Mouse (Mus musculus) regulatory T cell (primary cell): ENCODE measurements around the gene Etv6.

ENCODE experiments used
- in situ Hi-C: fragments of 300-600 bp; cut with MboI, MseI; formaldehyde crosslinking; loops from one replicate; pipeline ENCODE4 v1.15.1; 2025; ENCODE audit warnings: high pct_unique_total_duplicates

Etv6 gene

GRCm38 (mm10) chr6:134110206-134110605 is 74.7 kb downstream of the Etv6 start:
- in situ Hi-C loops = no loop called here

GRCm38 (mm10) chr6:134111599-134111998 is 76.1 kb downstream of the Etv6 start:
- in situ Hi-C loops = no loop called here

DNA sequence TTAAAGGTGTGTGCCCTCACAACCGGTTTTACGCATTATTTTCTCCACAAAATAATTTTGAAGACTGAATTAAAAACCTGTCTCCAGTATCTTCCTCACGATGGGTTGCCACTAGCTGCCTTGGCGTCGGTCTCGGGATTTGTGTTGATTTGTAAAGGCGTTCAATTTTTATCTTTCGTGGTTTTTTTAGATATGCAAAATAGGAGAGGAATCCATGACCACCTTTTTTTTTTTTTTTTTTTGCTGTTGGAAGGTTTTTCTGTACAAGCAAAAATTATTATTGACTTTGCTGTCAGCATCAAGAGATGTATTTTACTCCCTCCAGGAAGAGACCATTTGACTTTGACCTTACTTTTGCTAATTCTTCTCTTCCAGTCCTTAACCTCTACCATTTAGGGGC is 77.3 kb downstream of the Etv6 start:
- in situ Hi-C loops = no loop called here

DNA sequence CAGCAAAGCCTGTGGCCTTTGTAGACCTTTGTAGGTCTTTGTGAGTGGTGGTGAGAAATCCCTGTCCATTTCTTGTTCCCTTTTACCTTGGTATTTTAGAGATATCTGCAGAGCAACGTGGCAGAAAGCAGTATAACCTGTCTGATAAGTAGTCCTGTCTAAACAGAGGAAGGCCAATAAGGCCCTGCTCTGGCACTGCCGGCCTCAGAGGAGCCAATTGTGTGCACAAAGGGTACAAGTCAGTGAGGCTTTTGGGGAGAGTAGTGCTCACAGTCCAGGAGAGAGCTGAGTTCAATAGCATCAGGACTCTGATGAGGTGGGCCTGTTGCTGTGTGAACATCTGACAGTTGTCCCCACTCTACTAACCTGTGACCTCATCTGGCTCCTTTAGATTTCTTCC is 77.7 kb downstream of the Etv6 start:
- in situ Hi-C loops = no loop called here

GRCm38 (mm10) chr6:134115219-134115968 is 79.9 kb downstream of the Etv6 start:
- in situ Hi-C loops = no loop called here

DNA sequence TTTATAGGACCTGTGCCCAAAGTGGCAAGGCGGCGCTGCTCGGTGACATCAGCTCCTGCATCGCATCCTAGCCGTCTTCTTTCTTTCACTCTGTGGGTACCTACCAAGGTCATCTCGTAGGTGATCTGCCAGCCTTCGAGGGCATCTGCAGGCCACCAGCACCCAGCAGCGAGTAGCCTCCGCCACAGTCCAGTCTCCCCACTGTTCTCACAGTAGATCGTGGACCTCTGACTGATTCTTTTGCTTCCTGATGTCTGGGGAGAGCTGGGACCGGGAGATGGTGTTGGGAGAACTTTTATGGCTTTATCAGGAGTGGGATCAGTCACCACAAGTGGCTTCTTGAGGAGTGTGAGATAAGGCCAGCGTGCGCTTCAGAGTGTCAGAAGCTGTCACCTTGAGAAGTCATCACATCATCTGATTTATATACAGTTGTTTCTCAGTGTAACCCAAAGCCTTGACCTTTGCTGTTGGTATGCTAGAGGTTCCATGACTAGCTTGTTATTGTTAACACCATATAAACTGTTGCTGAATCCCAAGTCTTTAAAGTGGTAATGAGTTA is 82.0 kb downstream of the Etv6 start:
- in situ Hi-C loops = no loop called here

DNA sequence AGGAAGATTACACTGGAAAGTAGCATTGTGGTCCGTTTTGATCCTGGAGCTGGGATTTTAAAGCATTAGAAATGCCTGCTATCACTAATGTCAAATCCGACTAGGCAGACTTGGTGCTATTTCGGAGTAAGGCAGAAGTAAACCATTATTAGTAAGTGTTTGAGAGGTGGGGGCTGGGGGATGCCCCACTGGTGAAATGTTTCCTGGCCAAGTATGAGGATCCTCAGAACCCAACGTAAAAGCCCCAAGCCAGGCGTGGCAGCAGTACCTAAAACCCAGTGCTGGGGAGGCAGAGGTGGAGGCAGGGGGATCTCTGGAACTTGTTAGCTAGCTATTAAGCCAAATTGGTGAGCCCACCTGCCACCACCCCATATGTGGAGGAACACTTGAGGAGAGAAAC is 83.0 kb downstream of the Etv6 start:
- in situ Hi-C loops = no loop called here

- in situ Hi-C loops = no loop called here
Observed at GRCm38 (mm10) chr6:134119136-134119535, 83.6 kb downstream of the Etv6 start.

GRCm38 (mm10) chr6:134120227-134120626 is 84.7 kb downstream of the Etv6 start:
- in situ Hi-C loops = loop anchor here (5.0 kb wide), 1 partner anchor 63 kb away; no protein-coding TSS in a partner anchor

DNA sequence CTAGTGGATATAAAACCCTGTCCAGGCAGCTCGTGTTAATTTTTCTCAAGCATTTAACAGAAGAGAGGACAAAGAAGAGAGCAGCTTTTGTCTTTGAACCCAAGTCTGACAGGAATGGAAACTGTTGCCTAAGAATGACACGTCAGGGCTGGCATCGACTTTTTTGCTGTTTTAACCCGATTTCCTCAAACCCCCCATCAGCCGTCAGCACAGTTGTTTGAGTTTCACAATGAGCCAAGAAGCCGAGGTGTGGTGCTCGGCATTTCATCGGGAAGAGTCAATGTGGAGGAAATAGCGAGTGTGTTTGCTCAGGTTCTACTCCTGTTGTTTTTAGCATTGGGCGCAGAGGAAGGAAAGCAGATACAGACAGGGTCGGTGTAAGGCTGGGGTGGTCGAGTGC is 85.2 kb downstream of the Etv6 start:
- in situ Hi-C loops = loop anchor here (5.0 kb wide), 1 partner anchor 63 kb away; no protein-coding TSS in a partner anchor

DNA sequence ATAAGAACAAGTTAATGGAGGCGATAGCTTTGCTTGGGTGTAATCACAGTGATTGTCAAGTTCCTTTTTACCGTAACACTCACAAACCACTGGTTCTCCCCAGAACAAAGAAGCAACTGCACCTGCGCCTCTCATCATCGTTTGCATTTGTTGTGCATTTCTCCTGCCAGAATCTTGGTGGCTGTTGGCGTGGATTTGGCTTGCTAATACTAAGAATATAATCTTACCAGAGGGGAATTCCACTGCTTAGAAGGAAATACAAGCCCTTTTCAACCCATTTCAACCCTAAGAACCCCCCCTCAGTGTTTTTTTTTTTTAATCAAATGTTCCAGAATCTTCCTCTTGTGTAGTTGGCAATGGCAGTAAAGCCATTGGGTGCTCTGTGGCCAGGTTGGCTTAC is 87.4 kb downstream of the Etv6 start:
- in situ Hi-C loops = loop anchor here (5.0 kb wide), 1 partner anchor 66 kb away; no protein-coding TSS in a partner anchor

DNA sequence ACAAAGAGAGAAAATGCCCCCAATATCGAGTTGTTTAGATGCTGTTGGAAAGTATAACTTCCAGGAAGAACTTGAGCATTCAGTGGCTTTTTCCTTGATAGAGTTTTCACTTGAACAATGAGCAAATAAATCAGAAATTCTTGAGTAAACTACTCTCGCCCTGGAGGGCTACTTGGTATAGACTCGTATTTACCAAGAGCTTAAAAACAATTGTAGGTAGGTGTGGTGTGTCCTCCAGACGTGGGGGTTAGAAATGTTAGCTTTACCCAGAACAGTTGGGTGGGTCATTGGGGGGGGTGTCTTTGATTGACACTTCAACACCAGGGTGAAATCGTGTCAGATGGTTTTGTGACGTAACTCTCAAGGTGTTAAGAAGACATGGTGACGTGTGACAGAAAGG is 88.0 kb downstream of the Etv6 start:
- in situ Hi-C loops = loop anchor here (5.0 kb wide), 1 partner anchor 66 kb away; no protein-coding TSS in a partner anchor

GRCm38 (mm10) chr6:134124256-134124655 is 88.8 kb downstream of the Etv6 start:
- in situ Hi-C loops = loop anchor here (5.0 kb wide), 1 partner anchor 67 kb away; no protein-coding TSS in a partner anchor

GRCm38 (mm10) chr6:134127996-134128395 is 92.5 kb downstream of the Etv6 start:
- in situ Hi-C loops = no loop called here

GRCm38 (mm10) chr6:134128594-134128993 is 93.1 kb downstream of the Etv6 start:
- in situ Hi-C loops = no loop called here

- in situ Hi-C loops = no loop called here
Observed at GRCm38 (mm10) chr6:134129848-134130247, 94.3 kb downstream of the Etv6 start.

DNA sequence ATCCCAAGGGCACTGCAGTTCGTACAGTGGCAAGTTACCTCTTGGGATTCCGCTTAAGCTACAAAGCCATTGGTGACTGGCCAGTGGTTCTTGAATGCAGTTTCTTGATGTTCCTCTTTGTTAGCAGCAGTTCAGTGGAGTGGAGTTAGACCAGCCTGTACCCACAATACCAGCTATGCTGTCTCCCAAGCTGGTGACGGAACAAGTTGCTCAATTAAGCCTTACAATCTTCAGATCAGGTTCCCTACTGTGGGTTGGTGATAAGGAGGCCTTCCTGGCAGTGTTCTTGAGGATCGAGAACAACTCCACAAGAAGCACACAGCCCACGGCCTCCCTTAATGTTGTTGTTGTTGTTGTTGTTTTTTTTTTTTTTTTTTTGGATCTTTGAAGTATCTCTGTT is 95.3 kb downstream of the Etv6 start:
- in situ Hi-C loops = no loop called here

DNA sequence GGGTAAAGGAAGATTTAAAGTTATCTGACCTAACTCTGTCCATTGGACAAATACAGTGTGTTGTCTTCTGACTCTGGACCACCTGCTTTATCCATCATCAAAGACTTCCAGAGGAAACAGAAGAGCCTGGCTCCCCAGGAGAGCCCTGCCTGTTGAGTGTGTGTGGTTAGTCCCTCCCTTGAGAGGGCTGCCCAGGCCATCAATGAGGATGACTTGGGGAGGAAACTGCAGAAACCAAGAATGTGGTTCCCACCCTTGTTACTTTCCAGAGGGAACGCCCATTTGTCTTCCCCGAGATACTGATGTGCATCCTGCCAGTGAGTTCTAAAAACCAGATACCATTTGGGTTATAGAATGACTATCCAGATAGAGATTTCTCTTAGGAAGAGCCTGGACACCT is 96.1 kb downstream of the Etv6 start:
- in situ Hi-C loops = no loop called here

- in situ Hi-C loops = no loop called here
Observed at GRCm38 (mm10) chr6:134133756-134134155, 98.3 kb downstream of the Etv6 start.

DNA sequence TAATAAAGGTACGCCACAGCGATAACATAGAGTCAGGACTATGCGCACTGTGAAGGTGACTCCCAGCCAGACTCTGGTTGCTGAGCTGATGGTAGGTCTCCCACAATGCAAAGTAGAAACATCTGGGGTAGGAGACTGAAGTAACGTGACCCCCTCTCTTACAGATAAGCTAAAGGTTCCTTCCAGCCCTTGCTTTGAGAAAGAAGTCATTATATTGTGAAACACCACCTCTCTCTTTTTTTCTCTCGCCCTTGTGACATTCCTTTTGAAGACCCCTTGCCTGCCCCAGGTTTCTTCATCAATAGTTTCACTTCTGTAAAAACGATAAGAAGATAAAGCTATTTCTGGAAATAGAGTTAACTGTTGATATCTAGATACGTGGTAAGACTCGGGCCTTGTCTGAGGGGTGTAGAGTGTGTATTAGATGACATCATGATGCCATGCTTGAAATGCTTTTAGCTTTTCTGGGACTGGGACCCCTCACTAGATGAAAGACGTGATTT is 99.4 kb downstream of the Etv6 start:
- in situ Hi-C loops = no loop called here

- in situ Hi-C loops = no loop called here
Observed at GRCm38 (mm10) chr6:134136315-134136714, 100.8 kb downstream of the Etv6 start.

- in situ Hi-C loops = no loop called here
Observed at GRCm38 (mm10) chr6:134139359-134139758, 103.9 kb downstream of the Etv6 start.
